Mouse (Mus musculus) liver, embryonic 15.5 days (tissue): Measurements from ENCODE around the gene Hes2. TPM values are rescaled to one million over a fixed set of nuclear protein-coding genes. Genes with fewer than 3 reads are reported as not detected.

ENCODE experiments used
- ATAC-seq: fragments of 200-750 bp; cut with Nextera tagmentation; 2 replicates; pipeline ENCODE4 v1.8.0; 2017; ENCODE audit warnings: moderate number of reproducible peaks, mild to moderate bottlenecking, moderate library complexity; ENCODE audit not compliant: insufficient read depth
- H3K27ac ChIP-seq: fragments of 300-500 bp; sonication (generic); replicated peaks from 2 replicates; pipeline ENCODE4 v1.5.1; 2015; ENCODE audit warnings: mild to moderate bottlenecking, inconsistent platforms
- H3K27me3 ChIP-seq: fragments of 300-500 bp; sonication (generic); 2 replicates; pipeline ENCODE4 v1.6.1; 2015; ENCODE audit warnings: mild to moderate bottlenecking, inconsistent platforms
- H3K36me3 ChIP-seq: fragments of 300-500 bp; sonication (generic); replicated peaks from 2 replicates; pipeline ENCODE4 v1.6.1; 2015; ENCODE audit warnings: moderate library complexity, mild to moderate bottlenecking, inconsistent platforms
- H3K4me1 ChIP-seq: fragments of 300-500 bp; sonication (generic); replicated peaks from 2 replicates; pipeline ENCODE4 v1.6.1; 2015; ENCODE audit warnings: inconsistent platforms
- H3K4me2 ChIP-seq: fragments of 300-500 bp; sonication (generic); 2 replicates; pipeline ENCODE4 v1.6.1; 2015; ENCODE audit warnings: moderate library complexity, mild to moderate bottlenecking, inconsistent platforms
- H3K4me3 ChIP-seq: fragments of 300-500 bp; sonication (generic); replicated peaks from 2 replicates; pipeline ENCODE4 v1.5.1; 2015; ENCODE audit warnings: mild to moderate bottlenecking, inconsistent platforms
- H3K9ac ChIP-seq: fragments of 300-500 bp; sonication (generic); 2 replicates; pipeline ENCODE4 v1.6.1; 2015; ENCODE audit warnings: moderate library complexity, mild to moderate bottlenecking, inconsistent platforms
- H3K9me3 ChIP-seq: fragments of 300-500 bp; sonication (generic); replicated peaks from 2 replicates; pipeline ENCODE4 v1.6.1; 2016; ENCODE audit warnings: inconsistent platforms
- WGBS: fragments of 180-500 bp; shearing (Covaris S2); methylation state at CpG from one replicate; pipeline ENCODE4 v1.1.7; 2015; ENCODE audit warnings: mixed read lengths; ENCODE audit not compliant: insufficient replicate concordance; 5-methylcytosine and 5-hydroxymethylcytosine counted together
- polyA plus RNA-seq: library from polyadenylated mRNA; unstranded; fragments of >200 nt; fragmentation: Nextera tagmentation; extraction: Ambion mirVana; gene quantifications from 2 replicates; pipeline ENCODE4 v1.2.1, GENCODE M21; 2015

Gene Hes2
- polyA plus RNA-seq, 1 experiment from 2014 or later, result not detected

- Histone ChIP-seq H3K4me2 (no peak overlapping the region), H3K4me1 (peaks cover 31% of the 10 kb centered on the region), H3K4me3 (no peak overlapping the region), H3K27ac (no peak overlapping the region), H3K27me3 (peaks cover 74% of the 10 kb centered on the region), H3K9ac (no peak overlapping the region), H3K36me3 (no peaks in the 10 kb centered on the region), H3K9me3 (no peaks in the 10 kb centered on the region)
- 42% methylated on average over 4 of the region's 4 CpGs for WGBS
- ATAC-seq, result no peak
Observed at GRCm38 (mm10) chr4:152150546-152150945, 8.1 kb upstream of the Hes2 start.

- ATAC-seq, result 0 out of 2 replicates have a peak, but pooled peaks have one; percentile 20
- H3K9me3 ChIP-seq, result no peaks in the 10 kb centered on the region
- peaks cover 31% of the 10 kb centered on the region for H3K4me1 ChIP-seq
- 12% methylated on average over 7 of the region's 7 CpGs for WGBS
- H3K9ac ChIP-seq, result no peak overlapping the region
- H3K4me3 ChIP-seq, result peak overlapping the region; percentile 52
- peak overlapping the region; percentile 78 for H3K4me2 ChIP-seq
- H3K36me3 ChIP-seq, result no peaks in the 10 kb centered on the region
- no peak overlapping the region for H3K27ac ChIP-seq
- H3K27me3 ChIP-seq, result peaks cover 72% of the 10 kb centered on the region
Observed at GRCm38 (mm10) chr4:152151451-152151965, 7.2 kb upstream of the Hes2 start.

- ATAC-seq, result peak; percentile 60
- peak within 1 kb of the TSS; percentile 52 for H3K4me3 ChIP-seq
- H3K9ac ChIP-seq, result no peak within 1 kb of the TSS
- H3K27me3 ChIP-seq, result peaks cover 71% of the 10 kb centered on the region
- under 1% methylated on average over 57 of the region's 57 CpGs for WGBS
- H3K4me1 ChIP-seq, result peaks cover 31% of the 10 kb centered on the region
- H3K4me2 ChIP-seq, result peak within 1 kb of the TSS; percentile 78
- no peak within 1 kb of the TSS for H3K27ac ChIP-seq
- no peaks in the 10 kb centered on the region for H3K36me3 ChIP-seq
- H3K9me3 ChIP-seq, result no peaks in the 10 kb centered on the region
Observed at GRCm38 (mm10) chr4:152151966-152152544, 6.6 kb upstream of the Hes2 start, which contains the start of gene Espn. TSS of gene Espn (minus strand) at chr4:152152371.

GRCm38 (mm10) chr4:152153771-152154177 lies 4.9 kb upstream of the Hes2 start:
- Histone ChIP-seq H3K27ac (no peak overlapping the region), H3K9ac (no peak overlapping the region), H3K9me3 (no peaks in the 10 kb centered on the region), H3K4me1 (peaks cover 42% of the 10 kb centered on the region), H3K4me2 (peak overlapping the region; percentile 58), H3K36me3 (no peaks in the 10 kb centered on the region), H3K27me3 (peaks cover 75% of the 10 kb centered on the region), H3K4me3 (peak overlapping the region; percentile 26; the same call in 1 of the 2 replicates)
- peak; percentile 32; the same call in 1 of the 2 replicates for ATAC-seq
- WGBS, result under 1% methylated on average over 23 of the region's 23 CpGs

GRCm38 (mm10) chr4:152155019-152155418 lies 3.6 kb upstream of the Hes2 start:
- no peaks in the 10 kb centered on the region for H3K36me3 ChIP-seq
- H3K4me1 ChIP-seq, result peaks cover 51% of the 10 kb centered on the region
- no peak overlapping the region for H3K9ac ChIP-seq
- 48% methylated on average over 4 of the region's 4 CpGs for WGBS
- H3K9me3 ChIP-seq, result no peaks in the 10 kb centered on the region
- no peak overlapping the region for H3K27ac ChIP-seq
- ATAC-seq, result no peak
- no peak overlapping the region for H3K4me3 ChIP-seq
- H3K4me2 ChIP-seq, result no peak overlapping the region
- H3K27me3 ChIP-seq, result peaks cover 75% of the 10 kb centered on the region

- H3K27me3 ChIP-seq, result peaks cover 76% of the 10 kb centered on the region
- ATAC-seq, result no peak
Observed at GRCm38 (mm10) chr4:152157779-152158584, 685 bp upstream of the Hes2 start.

GRCm38 (mm10) chr4:152159285-152159678 lies 615 bp downstream of the Hes2 start:
- Histone ChIP-seq H3K27me3 (peaks cover 76% of the 10 kb centered on the region), H3K9ac (no peak overlapping the region), H3K4me1 (peaks cover 20% of the 10 kb centered on the region), H3K27ac (no peak overlapping the region), H3K4me2 (peak overlapping the region; percentile 65), H3K36me3 (no peaks in the 10 kb centered on the region), H3K9me3 (no peaks in the 10 kb centered on the region), H3K4me3 (peak overlapping the region; percentile 38)
- WGBS, result 1% methylated on average over 19 of the region's 19 CpGs
- ATAC-seq, result no peak

More at GRCm38 (mm10) chr4:152157779-152158584, 685 bp upstream of the Hes2 start:
- H3K4me2 ChIP-seq, result peak overlapping the region; percentile 65
- peaks cover 31% of the 10 kb centered on the region for H3K4me1 ChIP-seq
- H3K4me3 ChIP-seq, result peak overlapping the region; percentile 38
- no peaks in the 10 kb centered on the region for H3K36me3 ChIP-seq
- no peaks in the 10 kb centered on the region for H3K9me3 ChIP-seq
- H3K27ac ChIP-seq, result no peak overlapping the region
- H3K9ac ChIP-seq, result no peak overlapping the region
- WGBS, result 8% methylated on average over 21 of the region's 21 CpGs

GRCm38 (mm10) chr4:152160748-152161147 lies 2.1 kb downstream of the Hes2 start:
- WGBS, result 36% methylated on average over 4 of the region's 4 CpGs
- Histone ChIP-seq H3K4me1 (peaks cover 23% of the 10 kb centered on the region), H3K9me3 (no peaks in the 10 kb centered on the region), H3K27ac (no peak overlapping the region), H3K36me3 (no peaks in the 10 kb centered on the region), H3K4me3 (no peak overlapping the region), H3K4me2 (no peak overlapping the region), H3K9ac (no peak overlapping the region), H3K27me3 (peaks cover 80% of the 10 kb centered on the region)
- ATAC-seq, result no peak

GRCm38 (mm10) chr4:152161601-152162000 lies 2.9 kb downstream of the Hes2 start:
- H3K36me3 ChIP-seq, result no peaks in the 10 kb centered on the region
- H3K4me2 ChIP-seq, result no peak overlapping the region
- no peak overlapping the region for H3K4me3 ChIP-seq
- no peak overlapping the region for H3K27ac ChIP-seq
- no peak for ATAC-seq
- H3K9ac ChIP-seq, result no peak overlapping the region
- WGBS, result 59% methylated on average over 6 of the region's 6 CpGs
- peaks cover 83% of the 10 kb centered on the region for H3K27me3 ChIP-seq
- peaks cover 23% of the 10 kb centered on the region for H3K4me1 ChIP-seq
- H3K9me3 ChIP-seq, result no peaks in the 10 kb centered on the region

GRCm38 (mm10) chr4:152162748-152163147 lies 4.1 kb downstream of the Hes2 start:
- H3K9me3 ChIP-seq, result no peaks in the 10 kb centered on the region
- peaks cover 81% of the 10 kb centered on the region for H3K27me3 ChIP-seq
- H3K4me2 ChIP-seq, result no peak overlapping the region
- no peaks in the 10 kb centered on the region for H3K36me3 ChIP-seq
- 42% methylated on average over 2 of the region's 2 CpGs for WGBS
- peaks cover 23% of the 10 kb centered on the region for H3K4me1 ChIP-seq
- H3K4me3 ChIP-seq, result no peak overlapping the region
- H3K27ac ChIP-seq, result no peak overlapping the region
- H3K9ac ChIP-seq, result no peak overlapping the region
- no peak for ATAC-seq
